Mouse (Mus musculus) layer of hippocampus, adult 8-10 months (tissue): ENCODE data around the gene Tenm4. TPM values are rescaled to one million over a fixed set of nuclear protein-coding genes. Genes with fewer than 3 reads are reported as not detected.

Source experiments
- DNase-seq, 2 experiments: peaks; one replicate each; pipeline ENCODE4 v3.0.0; 2022; ENCODE audit warnings: low spot score in 2 of 2
- total RNA-seq, 4 experiments: library from RNA; stranded (reverse); gene quantifications; 2 replicates each; pipeline ENCODE4 v1.2.4; 2022

Gene Tenm4
- total RNA-seq, 4 experiments from 2014 or later: 128 to 134 (median 132) TPM

DNA sequence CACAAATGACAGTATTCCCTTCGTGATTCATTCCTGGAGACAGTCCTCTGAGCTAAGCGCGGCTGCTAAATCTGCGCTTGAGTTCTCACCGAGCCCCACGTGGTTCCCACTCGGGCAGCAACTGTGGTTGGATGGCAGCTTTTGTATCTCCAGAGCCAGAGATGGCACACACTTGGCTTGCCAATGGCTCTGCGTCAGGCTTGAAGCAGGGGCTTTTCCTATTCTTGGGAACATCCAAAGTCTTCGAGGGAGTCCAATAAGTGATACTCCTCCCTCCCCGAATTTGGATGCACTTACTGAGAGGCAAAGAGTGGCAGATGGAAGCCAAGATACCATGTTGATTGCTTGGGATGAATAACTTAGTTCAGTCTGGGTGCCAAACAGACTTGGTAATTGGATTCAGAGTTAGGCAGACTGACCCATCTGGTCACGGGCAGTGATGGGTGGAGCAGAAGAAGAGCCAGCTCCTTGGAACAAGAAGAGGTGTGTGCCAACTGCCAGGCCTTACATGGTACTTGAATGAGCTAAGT lies 303.6 kb downstream of the Tenm4 start:
- DNase-seq: peak; percentile 86 to 87

DNA sequence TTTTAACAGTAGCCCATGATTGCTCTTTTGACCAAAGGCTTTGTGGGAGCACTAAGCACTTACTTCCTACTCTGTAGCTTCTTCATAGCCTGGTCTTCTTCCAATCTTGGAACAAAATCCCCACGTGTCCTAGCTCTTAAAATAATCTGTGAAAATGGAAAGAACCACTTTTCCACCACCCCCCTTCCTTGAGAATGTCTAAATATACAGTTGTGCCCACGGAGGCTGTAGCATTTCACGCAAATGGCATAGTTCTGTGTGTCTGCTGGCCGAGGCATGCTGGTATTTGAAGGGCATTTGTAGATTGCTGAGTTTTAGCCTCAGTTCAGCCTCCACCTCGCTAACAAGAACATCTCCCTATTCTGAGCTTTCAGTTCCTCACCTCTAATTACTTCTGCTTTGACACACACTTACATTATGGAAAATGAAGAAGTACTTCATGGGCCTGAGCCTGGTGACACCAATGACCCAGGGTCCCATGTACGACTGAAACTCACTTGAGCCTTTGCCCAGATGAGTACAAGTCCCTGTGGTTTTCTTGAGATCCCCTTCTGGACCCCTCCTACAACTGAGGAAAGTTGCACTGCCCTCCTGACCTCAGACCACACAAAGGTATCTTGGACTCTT lies 306.1 kb downstream of the Tenm4 start:
- no peak for DNase-seq

GRCm38 (mm10) chr7:96479139-96479538 lies 308.1 kb downstream of the Tenm4 start:
- no peak for DNase-seq

DNA sequence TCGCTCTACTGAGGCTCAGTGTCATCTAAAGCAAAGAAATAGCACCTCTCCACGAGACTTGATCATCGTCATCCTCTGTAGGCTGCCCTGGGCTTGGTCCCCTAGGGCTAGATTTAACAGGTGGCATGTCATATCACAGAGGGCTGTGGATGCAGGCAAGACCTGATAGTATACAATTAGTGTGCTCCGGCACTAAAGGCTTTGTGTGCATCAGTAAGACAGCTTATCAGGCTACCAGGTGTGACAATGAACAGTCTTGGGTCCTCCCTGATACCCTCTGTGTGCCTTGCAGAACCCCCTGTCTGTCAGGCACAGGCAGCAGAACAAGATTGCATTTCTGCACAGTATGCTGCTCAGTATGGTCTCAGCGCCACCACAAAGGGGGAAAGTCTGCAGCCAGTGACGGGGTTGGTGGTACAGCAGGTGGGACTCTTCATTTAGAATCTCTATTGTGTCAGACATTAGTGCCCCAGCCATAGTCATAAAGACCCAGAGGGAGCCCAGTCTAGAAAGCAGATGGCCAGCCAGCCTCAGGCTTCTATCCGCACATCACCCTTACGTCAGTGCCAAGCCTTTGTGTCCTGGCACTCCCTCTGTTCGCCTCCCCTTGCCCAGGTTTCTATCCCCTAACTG lies 309.4 kb downstream of the Tenm4 start:
- DNase-seq: no peak

- DNase-seq: no peak
These were observed 311.9 kb downstream of the Tenm4 start for GRCm38 (mm10) chr7:96482953-96483352.

- DNase-seq: no peak
These were observed 313.0 kb downstream of the Tenm4 start for GRCm38 (mm10) chr7:96484006-96484581.

- DNase-seq: no peak
These were observed 318.5 kb downstream of the Tenm4 start for GRCm38 (mm10) chr7:96489348-96490076.

- DNase-seq: no peak
These were observed 320.9 kb downstream of the Tenm4 start for GRCm38 (mm10) chr7:96491896-96492295.

GRCm38 (mm10) chr7:96492696-96493095 lies 321.6 kb downstream of the Tenm4 start:
- no peak for DNase-seq

DNA sequence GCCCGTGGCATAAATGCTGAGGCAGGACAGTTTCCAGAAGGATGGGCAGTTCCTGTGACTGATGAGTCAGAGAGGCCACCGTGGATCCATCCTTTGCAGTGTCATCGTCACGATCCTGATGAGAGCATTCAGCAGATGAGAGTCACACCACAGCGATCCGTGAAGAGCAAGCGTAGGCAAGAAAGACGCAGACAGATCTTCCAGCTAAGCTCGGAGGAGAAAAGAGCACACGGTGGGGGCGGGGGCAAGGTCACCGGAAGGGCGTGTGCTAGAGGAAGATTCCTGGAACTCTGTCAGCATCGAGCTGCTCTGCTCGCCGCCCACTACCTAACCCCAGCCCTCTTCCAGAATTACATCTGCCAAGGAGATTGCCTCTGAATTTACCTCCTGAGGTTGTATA lies 323.0 kb downstream of the Tenm4 start:
- no peak for DNase-seq

DNA sequence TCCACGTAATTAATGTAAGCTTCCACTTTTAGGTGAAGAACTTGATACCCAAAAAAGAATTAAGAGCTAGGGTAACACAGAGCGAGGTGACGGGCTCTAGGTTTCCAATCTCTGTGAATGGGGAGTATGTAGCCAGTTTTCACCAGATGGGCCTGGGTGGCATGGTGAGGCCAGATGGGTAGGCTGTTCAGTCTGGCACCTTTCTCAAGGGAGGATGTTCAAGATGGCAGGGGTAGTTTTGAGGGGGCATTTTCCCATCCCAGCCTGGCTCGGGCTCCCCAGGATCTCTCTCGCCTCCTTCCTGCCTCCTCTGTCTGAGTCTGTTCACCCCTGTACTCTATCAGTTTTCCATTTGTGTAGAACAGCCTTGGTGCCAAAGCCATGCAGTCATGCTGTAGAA lies 329.1 kb downstream of the Tenm4 start:
- DNase-seq: peak; percentile 37 to 43

GRCm38 (mm10) chr7:96500797-96501196 lies 329.8 kb downstream of the Tenm4 start:
- DNase-seq: no peak

- no peak for DNase-seq
These were observed 331.4 kb downstream of the Tenm4 start for GRCm38 (mm10) chr7:96502321-96502973.

DNA sequence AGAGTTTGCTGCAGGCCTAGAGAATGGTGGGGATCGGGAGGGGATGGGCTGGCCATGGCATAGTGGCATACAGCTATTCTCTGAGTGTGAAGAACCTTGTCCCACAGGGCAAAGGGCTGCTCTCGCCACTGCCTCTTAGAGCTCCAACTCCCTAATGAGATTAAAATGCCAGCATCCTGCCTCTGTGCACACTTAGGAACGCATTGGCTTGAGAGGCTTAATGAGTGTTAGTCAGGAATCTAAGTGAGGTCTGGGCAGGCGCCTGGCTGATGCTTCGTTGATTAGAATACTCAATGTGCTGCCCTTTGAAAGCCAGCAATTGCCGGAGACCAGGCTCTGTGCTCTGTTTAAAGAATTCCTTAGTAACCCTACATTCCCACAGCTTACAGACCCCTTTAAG lies 334.5 kb downstream of the Tenm4 start:
- no peak for DNase-seq

- no peak for DNase-seq
These were observed 336.0 kb downstream of the Tenm4 start for GRCm38 (mm10) chr7:96507046-96507445.

DNA sequence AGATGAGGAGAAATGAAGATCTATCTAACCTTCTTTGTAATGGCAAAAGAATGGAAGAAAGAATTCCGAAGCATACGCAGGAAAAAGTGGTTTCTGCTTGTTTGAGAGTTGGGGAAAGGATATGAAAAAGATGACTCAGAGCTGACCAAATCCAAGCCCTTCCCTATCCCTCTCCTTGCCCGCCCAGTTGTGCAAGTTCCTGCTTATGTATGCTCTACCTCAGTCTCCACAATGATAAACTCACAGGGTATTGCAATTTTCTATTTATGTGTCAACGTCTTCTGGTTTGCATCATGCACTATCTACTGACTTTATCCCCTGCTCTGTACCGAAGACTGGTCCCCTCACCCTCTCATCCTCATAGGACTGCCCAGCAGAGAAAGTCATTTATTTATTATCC lies 339.4 kb downstream of the Tenm4 start:
- no peak for DNase-seq

DNA sequence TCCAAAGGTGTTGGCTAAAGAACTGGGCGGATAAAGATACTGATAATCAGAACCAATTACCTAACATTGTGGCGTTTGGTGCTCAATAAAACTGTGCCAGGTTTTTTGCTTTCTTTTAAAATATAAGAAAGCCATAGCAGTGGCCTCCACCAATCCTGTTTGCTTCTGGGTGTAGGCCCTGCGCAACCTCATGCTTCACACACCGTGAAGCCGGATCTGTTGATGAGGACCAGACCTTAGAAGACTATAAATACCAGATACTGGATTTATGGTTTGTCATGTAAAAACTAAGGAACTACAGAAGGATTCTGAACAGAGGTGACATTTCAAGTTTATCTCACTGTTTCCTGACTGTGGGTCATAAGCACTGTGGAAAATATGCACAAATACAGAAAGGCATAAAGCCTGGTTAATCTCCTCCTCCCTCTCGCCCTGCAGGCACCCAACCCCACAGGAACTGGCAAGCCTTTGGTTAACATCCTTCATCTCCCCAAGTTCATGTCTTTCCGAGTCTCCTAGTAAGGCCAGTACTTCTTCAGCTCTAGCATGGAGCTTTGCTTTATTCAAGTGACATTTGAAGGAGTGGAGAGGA lies 340.1 kb downstream of the Tenm4 start:
- no peak for DNase-seq

DNA sequence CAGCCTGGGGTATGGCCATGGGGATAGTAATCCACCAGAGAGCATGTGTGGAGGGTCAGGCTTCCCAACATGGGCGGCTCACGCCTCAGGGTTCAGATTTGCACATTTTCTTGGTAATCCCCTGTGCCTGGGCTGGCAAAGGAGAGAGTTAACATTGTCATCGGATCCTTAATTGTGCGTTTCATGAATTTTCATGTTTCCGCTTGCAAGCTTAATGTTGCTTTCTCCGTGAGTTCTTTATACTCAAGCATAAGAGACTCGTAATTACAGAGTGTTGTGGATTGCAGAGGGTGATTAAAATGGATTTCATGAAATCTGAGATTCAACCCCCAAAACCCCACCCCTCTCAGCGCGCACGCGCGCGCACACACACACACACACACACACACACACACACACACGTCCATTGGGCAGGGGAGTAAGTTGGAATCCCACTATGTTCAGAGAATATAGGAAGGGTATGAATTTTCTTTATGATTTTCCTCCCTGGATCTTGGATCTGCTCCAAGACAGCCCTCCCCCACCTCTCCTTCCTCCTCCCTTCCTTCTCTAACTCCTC lies 341.0 kb downstream of the Tenm4 start:
- no peak for DNase-seq

DNA sequence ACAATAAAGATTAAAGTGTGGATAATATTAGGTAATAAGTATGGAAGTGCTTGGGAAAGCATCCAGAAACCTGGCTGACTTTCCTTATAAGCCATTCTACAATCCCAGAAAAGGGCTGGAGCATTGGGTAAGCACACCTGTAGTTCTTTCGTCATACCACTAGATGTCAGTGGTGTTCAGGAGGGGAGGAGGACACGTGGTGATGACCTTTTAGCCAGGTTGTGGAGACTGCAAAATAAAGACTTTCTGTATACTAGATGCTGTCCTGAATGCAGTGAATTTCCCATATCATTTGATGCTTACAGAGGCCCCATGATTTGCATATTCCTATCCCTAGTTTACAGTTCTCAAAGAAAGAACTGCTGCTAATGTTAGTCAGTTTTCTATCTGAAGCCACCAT lies 348.2 kb downstream of the Tenm4 start:
- DNase-seq: no peak

GRCm38 (mm10) chr7:96521956-96522355 lies 350.9 kb downstream of the Tenm4 start:
- peak; percentile 59 to 64 for DNase-seq

DNA sequence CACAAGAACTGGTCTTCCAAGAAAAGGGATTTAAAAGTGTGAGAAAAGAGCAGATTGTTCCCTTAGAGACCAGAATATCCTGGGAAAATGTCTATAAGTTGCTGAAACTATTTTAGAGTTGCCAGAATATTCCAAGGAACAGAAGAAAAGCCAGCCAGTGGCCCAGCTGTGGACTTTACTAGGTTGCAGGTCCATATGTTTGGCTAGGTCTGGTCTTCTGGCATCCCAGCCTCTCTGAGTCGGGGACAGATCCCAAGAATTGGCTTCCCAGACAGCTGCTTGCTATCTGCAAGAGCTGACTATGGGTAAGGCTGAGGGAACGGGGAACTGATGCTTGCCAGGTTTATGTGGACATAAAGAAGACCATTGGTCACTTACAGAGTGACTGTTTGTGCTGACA lies 352.6 kb downstream of the Tenm4 start:
- no peak for DNase-seq
